Mouse (Mus musculus): ENCODE data around the gene Tab2.

Gene Tab2

GRCm38 (mm10) chr10:7956228-7957001, at the start of gene Tab2:
TSS of gene Tab2 (minus strand) at chr10:7956230.
- in situ Hi-C loops (cut with MboI, MseI), result no loop called here

GRCm38 (mm10) chr10:7992258-7992919, 36.4 kb upstream of the Tab2 start:
- in situ Hi-C loops (cut with MboI, MseI), result loop anchor here in 1 of 2 experiments (10.0 kb wide), 1 partner anchor 1262 kb away; no protein-coding TSS in a partner anchor

GRCm38 (mm10) chr10:7991596-7991995, 35.6 kb upstream of the Tab2 start:
- in situ Hi-C loops (cut with MboI, MseI), result loop anchor here in 1 of 2 experiments (10.0 kb wide), 1 partner anchor 1263 kb away; no protein-coding TSS in a partner anchor

GRCm38 (mm10) chr10:7987521-7987920, 31.5 kb upstream of the Tab2 start:
- in situ Hi-C loops (cut with MboI, MseI), result no loop called here

- in situ Hi-C loops (cut with MboI, MseI), result no loop called here
Observed at GRCm38 (mm10) chr10:7976462-7976861, 20.4 kb upstream of the Tab2 start.

GRCm38 (mm10) chr10:7968747-7969280, 12.8 kb upstream of the Tab2 start:
- in situ Hi-C loops (cut with MboI, MseI), result no loop called here

GRCm38 (mm10) chr10:7967096-7967495, 11.1 kb upstream of the Tab2 start:
- in situ Hi-C loops (cut with MboI, MseI), result no loop called here

- in situ Hi-C loops (cut with MboI, MseI), result no loop called here
Observed at GRCm38 (mm10) chr10:7959073-7959472, 3.0 kb upstream of the Tab2 start.

GRCm38 (mm10) chr10:7955634-7956121, 352 bp downstream of the Tab2 start:
- in situ Hi-C loops (cut with MboI, MseI), result no loop called here

GRCm38 (mm10) chr10:7954989-7955633, 919 bp downstream of the Tab2 start:
- in situ Hi-C loops (cut with MboI, MseI), result no loop called here

GRCm38 (mm10) chr10:7954627-7954988, 1.4 kb downstream of the Tab2 start:
- in situ Hi-C loops (cut with MboI, MseI), result no loop called here

- in situ Hi-C loops (cut with MboI, MseI), result no loop called here
Observed at GRCm38 (mm10) chr10:7943006-7943405, 13.0 kb downstream of the Tab2 start.

GRCm38 (mm10) chr10:7936556-7937192, 19.4 kb downstream of the Tab2 start:
- in situ Hi-C loops (cut with MboI, MseI), result loop anchor here in 1 of 2 experiments (10.0 kb wide), 1 partner anchor 442 kb away; no protein-coding TSS in a partner anchor

GRCm38 (mm10) chr10:7932958-7933357, 23.1 kb downstream of the Tab2 start:
- in situ Hi-C loops (cut with MboI, MseI), result loop anchor here in 1 of 2 experiments (10.0 kb wide), 1 partner anchor 438 kb away; no protein-coding TSS in a partner anchor

- in situ Hi-C loops (cut with MboI, MseI), result no loop called here
Observed at GRCm38 (mm10) chr10:7928996-7929395, 27.0 kb downstream of the Tab2 start.

GRCm38 (mm10) chr10:7925481-7925880, 30.5 kb downstream of the Tab2 start:
- in situ Hi-C loops (cut with MboI, MseI), result no loop called here

- in situ Hi-C loops (cut with MboI, MseI), result no loop called here
Observed at GRCm38 (mm10) chr10:7923433-7923832, 32.6 kb downstream of the Tab2 start.

- in situ Hi-C loops (cut with MboI, MseI), result no loop called here
Observed at GRCm38 (mm10) chr10:7911268-7911667, 44.8 kb downstream of the Tab2 start.

GRCm38 (mm10) chr10:7907151-7907550, 48.9 kb downstream of the Tab2 start:
- in situ Hi-C loops (cut with MboI, MseI), result no loop called here

- in situ Hi-C loops (cut with MboI, MseI), result no loop called here
Observed at GRCm38 (mm10) chr10:7904157-7904556, 51.9 kb downstream of the Tab2 start.
